Mouse (Mus musculus): Measurements from ENCODE around the gene Saa4.
"Not testable (repeated sequence)": the region's sequence is repeated elsewhere in the genome, so short reads cannot be mapped to it uniquely, and the experiment has no call there.

Gene Saa4

DNA sequence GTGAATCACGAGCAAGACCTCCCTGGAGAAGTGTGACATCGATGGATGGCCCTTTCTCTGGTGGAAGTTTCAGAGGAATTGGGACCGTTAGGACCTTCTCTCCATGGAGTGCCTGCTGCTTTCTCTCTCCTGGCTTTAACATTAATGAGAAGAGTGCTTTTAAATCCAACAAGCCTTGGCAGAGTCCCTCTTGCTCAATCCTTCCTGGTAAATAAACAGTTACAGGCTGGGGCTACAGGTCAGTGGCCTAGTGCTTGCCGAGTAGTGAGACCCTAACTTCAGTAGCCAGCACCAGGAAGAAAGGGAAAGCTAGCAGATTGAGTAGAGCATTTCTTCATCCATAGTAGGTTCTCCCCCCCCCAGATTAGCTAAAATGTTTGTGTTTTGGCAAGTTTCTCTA is at the start of gene Saa4:
Gene Saa4, minus strand, starts transcription at position 146 of the 400 bp plus-strand sequence.
- no peak for DNase-seq (ENCODE audit: low spot score in 2 of 2)

DNA sequence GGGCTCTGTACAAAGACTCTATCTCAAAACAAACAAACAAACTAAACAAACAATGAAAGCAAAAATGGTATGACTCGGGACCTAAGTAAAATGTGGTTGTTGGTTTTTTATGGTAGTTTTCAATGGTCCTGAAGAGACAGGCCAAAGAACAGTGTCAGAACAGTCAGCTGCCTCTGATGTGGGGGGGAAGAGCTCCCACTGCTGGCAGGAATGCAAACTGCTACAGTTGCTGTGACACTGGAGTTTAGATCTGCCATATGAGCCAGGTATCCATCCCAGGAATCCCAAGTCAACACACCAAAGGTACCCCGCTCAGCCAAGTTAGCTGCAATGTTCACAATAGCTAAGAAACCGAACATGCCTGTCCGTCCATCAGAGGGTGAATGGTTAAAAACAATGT is 38.3 kb upstream of the Saa4 start:
- peak in 1 of 2 experiments; percentile 30 for DNase-seq (ENCODE audit: low spot score in 2 of 2)

DNA sequence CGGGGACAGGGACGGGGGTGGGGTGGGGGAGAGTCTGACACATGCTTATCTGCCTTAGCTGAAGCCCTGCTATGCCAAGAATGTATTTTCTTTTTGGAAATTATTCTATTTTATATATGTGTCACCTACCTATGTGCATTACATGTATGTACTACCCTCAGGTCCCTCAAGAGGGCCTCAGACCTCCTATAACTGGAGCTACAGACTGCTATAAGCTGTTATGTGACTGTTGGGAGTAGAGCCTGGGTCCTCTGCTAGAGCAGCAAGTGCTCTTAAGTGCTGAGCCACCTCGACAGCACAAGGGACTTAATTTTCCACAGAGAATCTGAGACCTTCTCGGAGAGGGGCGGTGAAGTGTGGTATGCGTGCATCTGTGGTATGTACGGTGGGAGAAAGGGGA is 36.0 kb upstream of the Saa4 start:
- no peak for DNase-seq (ENCODE audit: low spot score in 2 of 2)

GRCm38 (mm10) chr7:46767371-46767770 is 35.0 kb upstream of the Saa4 start:
- DNase-seq (ENCODE audit: low spot score in 2 of 2) = no peak

GRCm38 (mm10) chr7:46764672-46765071 is 32.3 kb upstream of the Saa4 start:
- no peak for DNase-seq (ENCODE audit: low spot score in 2 of 2)

- DNase-seq (ENCODE audit: low spot score in 2 of 2) = no peak
Observed at GRCm38 (mm10) chr7:46762601-46763000, 30.2 kb upstream of the Saa4 start.

DNA sequence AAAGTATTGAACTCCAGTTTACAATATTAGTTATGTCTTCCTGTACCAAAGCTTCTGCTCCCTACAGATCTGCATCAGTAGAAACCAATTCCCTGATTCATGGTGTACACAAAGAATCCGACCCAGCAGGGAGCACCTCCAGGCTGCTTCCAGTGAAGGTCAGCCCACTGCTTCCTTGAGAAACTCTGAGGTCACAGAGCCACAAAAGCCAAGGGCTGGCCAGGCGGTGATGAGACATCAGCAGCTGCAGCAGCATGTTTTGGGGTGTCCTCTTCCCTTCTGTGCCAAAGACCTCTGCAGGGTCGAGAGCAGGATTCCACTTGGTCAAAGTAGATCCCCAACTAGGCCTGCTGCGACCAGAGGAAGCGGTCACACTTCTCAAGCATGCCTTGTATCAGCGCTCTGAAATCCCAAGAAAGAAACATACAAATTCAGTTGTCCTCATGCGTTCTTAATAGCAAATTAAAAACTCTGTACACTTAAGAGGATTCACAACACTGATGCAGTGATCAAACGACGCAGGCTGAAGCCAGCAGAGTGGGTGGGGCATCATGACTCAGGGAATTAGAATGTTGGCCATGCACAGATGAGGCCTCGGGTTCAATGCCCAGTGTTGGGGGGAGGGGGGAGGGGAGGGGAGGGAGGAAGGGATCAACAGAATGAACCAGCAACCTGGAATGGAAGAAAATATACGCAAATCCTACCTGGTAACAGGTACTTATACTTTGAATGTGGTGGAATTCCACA is 28.8 kb upstream of the Saa4 start:
- no peak for DNase-seq (ENCODE audit: low spot score in 2 of 2)

GRCm38 (mm10) chr7:46751490-46751889 is 19.1 kb upstream of the Saa4 start, which contains the start of gene Saa2:
Gene Saa2 (plus strand): TSS chr7:46751790.
- DNase-seq (ENCODE audit: low spot score in 2 of 2) = no peak

GRCm38 (mm10) chr7:46748459-46748858 is 16.1 kb upstream of the Saa4 start:
- no peak for DNase-seq (ENCODE audit: low spot score in 2 of 2)

DNA sequence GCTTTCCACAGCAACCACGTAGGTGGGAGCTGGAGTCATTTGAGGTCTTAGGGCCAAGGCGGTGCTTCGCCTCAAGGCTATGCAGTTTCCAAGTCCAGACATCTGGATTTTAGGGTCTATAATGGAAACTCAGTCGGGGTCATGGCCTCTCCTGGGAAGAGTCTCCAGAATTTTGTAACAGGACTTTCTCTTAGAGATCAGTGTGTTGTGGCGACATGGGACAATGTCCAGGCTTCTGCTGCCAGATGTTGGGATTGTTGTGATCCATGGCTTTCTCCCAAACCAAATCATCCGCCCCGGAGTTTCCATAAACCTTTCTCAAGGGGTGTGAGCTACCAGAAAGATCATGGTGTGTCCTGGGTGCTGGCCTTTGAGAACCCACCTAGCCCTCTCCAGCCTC is 14.0 kb upstream of the Saa4 start:
- DNase-seq (ENCODE audit: low spot score in 2 of 2) = no peak

GRCm38 (mm10) chr7:46745816-46746215 is 13.4 kb upstream of the Saa4 start:
- DNase-seq (ENCODE audit: low spot score in 2 of 2) = no peak

DNA sequence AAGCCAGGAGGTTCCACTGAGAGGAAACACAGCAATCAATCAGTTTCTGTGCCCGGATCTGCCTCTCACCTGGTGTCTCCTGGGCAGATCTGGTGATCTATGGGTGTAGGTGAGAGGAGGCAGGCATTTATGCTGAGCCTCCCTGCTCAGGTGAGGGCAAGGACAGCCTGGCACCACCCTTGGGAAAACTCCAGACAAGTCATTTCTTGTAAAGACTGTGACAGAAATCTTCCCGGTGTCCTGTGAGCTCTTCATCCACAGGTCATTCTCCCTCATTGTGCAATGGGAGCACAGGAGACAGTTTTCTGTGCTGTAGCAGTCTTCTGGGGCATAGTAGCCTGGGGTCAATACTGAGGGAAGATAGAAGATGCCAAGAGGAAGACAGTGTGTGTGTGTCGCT is 10.5 kb upstream of the Saa4 start, which contains the start of gene Saa1:
Gene Saa1, minus strand, starts transcription at position 101 of the 400 bp plus-strand sequence.
- not testable (repeated sequence) for DNase-seq (ENCODE audit: low spot score in 2 of 2)

DNA sequence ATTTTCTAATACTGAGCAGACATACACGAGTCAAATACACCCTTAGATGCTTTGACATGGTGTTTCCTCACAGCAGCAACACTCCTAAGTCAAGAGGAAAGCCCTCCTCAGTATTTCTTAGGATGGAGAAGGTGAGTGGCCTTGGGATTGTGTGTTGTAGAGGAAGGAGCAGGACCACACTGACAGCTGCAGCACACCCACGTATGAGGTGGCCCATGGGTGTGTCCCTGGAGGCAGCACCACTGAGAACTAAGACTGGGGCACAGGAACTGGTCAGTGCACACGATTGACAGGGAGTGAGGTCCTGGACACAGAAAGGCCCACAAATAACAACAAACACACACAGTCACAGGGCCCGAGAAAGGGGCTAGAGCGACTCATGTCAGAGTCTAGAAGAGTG is 7.6 kb upstream of the Saa4 start:
- DNase-seq (ENCODE audit: low spot score in 2 of 2) = not testable (repeated sequence)

DNA sequence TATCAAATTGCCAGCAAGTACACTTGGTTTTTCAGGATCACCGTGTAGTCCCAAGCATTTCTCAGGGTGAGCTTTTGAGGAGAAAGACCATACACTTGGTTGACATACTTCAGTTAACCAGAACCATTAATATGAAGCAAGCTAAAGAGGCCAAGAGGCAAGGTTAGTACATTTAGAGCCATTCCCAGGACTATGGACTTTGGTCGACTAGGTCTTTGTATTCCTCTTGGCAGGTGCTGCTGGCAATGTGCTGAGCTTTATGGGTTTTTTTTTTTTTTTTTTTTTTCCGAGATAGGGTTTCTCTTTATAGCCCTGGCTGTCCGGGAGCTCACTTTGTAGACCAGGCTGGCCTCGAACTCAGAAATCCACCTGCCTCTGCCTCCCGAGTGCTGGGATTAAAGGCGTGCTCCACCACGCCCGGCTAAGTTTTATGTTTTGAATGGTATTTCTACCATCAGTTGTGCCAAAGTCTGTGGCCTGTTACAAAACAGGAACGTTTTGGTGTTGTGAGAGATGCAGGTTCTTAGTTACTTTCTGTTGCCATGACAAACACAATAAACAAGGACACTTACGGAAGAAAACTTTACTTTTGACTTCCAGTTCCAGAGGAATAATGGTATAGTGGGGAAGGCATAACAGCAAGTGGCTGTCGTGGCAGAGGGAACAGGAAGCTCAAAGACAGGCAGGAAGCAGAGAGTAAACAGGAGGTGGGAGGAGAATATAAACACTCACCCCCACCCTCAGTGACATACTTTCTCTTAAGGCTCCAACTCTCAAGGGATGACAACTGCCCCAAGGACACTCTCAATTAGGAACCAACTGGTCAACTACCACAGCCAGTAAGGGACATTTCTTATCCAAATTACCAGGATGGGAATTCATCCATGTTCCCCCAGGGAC is 6.4 kb upstream of the Saa4 start:
- no peak for DNase-seq (ENCODE audit: low spot score in 2 of 2)

DNA sequence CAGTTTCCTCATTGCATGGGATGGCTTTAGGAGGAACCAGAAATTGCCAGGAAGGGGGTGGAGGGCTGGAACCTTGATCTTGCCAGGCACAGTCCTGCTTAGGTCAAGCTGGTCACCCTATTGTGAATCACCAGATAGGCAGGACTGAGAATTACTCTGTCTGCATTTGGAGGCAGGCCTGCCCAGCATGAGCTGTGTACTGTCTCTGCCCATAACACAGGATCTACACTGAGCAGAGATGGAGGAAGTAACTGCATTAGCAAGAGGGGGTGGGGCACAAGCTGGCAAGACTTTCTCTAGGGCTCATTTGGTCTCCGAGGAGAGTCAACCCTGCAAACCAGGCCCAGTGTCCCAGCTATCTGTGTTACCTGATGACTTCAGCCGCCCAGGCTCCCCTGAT is 2.6 kb upstream of the Saa4 start:
- DNase-seq (ENCODE audit: low spot score in 2 of 2) = peak in 1 of 2 experiments; percentile 17

- DNase-seq (ENCODE audit: low spot score in 2 of 2) = no peak
Observed at GRCm38 (mm10) chr7:46727584-46727983, 4.8 kb downstream of the Saa4 start.

- DNase-seq (ENCODE audit: low spot score in 2 of 2) = no peak
Observed at GRCm38 (mm10) chr7:46724396-46724795, 8.0 kb downstream of the Saa4 start.

GRCm38 (mm10) chr7:46723849-46724248 is 8.6 kb downstream of the Saa4 start:
- DNase-seq (ENCODE audit: low spot score in 2 of 2) = no peak

DNA sequence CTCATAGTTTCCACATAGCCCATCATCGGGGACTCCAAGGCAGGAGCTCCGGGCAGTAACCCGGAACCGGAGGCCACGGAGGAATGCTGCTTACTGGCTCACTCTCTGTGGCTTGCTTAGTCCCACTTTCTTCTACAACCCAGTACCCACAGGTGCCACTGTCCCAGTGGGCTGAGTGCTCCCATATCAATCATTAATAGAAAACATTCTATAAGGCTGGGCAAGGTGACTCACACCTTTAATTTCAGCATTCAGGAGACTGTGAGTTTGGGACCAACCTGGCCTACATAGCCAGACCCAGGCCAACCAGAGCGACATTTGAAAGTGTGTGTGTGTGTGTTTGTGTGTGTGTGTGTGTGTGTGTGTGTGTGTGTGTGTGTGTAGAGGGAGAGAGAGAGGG is 9.0 kb downstream of the Saa4 start:
- no peak for DNase-seq (ENCODE audit: low spot score in 2 of 2)

GRCm38 (mm10) chr7:46720460-46720859 is 11.9 kb downstream of the Saa4 start:
- DNase-seq (ENCODE audit: low spot score in 2 of 2) = no peak

- no peak for DNase-seq (ENCODE audit: low spot score in 2 of 2)
Observed at GRCm38 (mm10) chr7:46719526-46719925, 12.9 kb downstream of the Saa4 start.

DNA sequence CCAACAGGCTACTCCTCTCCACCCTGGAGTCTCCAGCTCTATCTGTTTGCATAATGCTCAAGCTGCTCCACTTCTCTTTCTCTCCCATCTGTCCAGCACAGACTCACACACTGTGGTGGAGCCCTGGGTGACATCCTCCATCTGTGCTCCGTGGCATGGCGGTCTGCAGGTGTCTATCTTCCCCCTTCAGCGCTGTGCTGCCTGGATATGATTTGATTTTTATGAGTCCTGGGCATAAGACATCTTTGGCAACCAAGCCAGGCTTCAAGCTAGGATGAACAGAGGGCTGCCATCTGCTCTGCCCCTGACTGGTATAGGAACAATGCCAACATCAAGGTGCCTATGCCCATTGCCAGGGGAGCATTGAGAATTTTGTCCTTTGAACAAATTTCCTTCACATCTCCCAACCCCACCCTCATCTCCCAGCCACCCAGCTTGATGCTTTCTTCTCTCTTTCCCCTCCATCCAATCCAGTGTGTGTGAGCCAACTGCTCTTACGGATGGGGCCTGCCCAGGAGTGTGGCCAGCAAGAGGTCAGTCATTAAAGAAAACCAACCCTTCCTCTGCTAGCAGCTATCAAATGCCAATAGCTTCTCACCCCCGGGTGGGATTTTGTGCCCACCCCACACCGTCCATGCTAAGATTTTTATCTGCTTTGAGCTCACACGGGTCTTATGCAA is 13.7 kb downstream of the Saa4 start:
- DNase-seq (ENCODE audit: low spot score in 2 of 2) = no peak

Measured in spleen, postnatal 14 days (tissue).